Mouse (Mus musculus): ENCODE measurements at regions not wholly inside any gene's neighbourhood (a gene's known extent, or its start where the extent isn't known, plus 50 kb on each side); places are given as distances from the start of the nearest gene placed in this dataset.

DNA sequence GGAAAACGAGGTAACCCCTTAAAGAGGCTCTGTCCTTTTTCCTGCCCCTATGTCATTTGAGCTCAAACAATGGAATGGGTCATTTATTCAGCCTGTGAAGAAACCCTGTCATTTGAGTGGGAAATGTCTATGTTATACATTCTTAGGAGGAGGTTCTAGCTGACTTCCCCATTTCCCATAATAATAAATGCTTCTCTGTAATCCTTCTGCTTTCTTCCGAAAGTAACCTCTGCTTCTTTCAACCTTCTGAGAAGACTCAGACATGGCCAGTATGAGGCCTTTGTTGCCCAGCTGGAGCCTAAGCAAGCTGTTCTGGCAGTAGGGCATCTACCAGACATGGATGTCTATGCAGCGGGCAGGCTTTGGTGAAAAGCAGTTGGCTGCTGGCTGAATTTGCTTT, 150.2 kb upstream of the Pik3r1 start:
- ATAC-seq (ENCODE audit: low FRiP score): no peak

DNA sequence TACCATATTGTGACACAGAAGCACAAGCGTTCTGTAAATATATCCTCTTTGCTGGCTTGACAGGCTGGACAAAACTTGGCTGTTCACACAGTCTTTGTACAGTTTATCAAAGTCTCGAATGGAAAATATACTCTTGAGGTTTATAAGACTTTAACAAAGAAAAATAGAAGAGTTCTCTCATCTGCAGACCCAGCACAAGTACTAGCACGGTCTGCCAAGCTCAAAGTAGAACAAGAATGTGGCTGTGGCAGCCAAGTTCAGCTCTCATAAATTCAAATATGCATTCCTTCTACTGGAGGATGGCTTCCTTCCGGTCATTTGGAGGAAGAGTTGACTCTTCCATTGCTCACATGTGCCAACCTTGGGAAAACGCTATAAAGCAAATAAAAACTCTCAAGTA, 151.2 kb upstream of the Pik3r1 start:
- no peak overlapping the region for H3K4me3 ChIP-seq (replicated peaks; ENCODE audit: low read length)
- H3K4me1 ChIP-seq (replicated peaks; ENCODE audit: control insufficient read depth, insufficient read depth, low read length): no peaks in the 10 kb centered on the region
- H3K9ac ChIP-seq: no peak overlapping the region
- no peak overlapping the region for H3K27ac ChIP-seq
- no peak for DNase-seq (ENCODE audit: low spot score)
- H3K9me3 ChIP-seq (ENCODE audit: control insufficient read depth, low read length): no peaks in the 10 kb centered on the region
- WGBS: 92% methylated on average over 5 of the region's 5 CpGs
- H3K27me3 ChIP-seq (ENCODE audit: control insufficient read depth, insufficient read depth, low read length): no peaks in the 10 kb centered on the region
- H3K36me3 ChIP-seq (replicated peaks; ENCODE audit: control insufficient read depth, insufficient read depth): no peaks in the 10 kb centered on the region
- no peak for ATAC-seq (ENCODE audit: low FRiP score)
- no peak overlapping the region for H3K4me2 ChIP-seq (replicated peaks)

More for the DNA sequence above, 150.2 kb upstream of the Pik3r1 start:
- WGBS: 76% methylated on average over 3 of the region's 3 CpGs
- Histone ChIP-seq H3K27ac (no peak overlapping the region), H3K27me3 (ENCODE audit: control insufficient read depth, insufficient read depth, low read length) (no peaks in the 10 kb centered on the region), H3K36me3 (replicated peaks; ENCODE audit: control insufficient read depth, insufficient read depth) (no peaks in the 10 kb centered on the region), H3K4me2 (replicated peaks) (no peak overlapping the region), H3K4me1 (replicated peaks; ENCODE audit: control insufficient read depth, insufficient read depth, low read length) (no peaks in the 10 kb centered on the region), H3K9me3 (ENCODE audit: control insufficient read depth, low read length) (no peaks in the 10 kb centered on the region), H3K4me3 (replicated peaks; ENCODE audit: low read length) (no peak overlapping the region), H3K9ac (no peak overlapping the region)
- no peak for DNase-seq (ENCODE audit: low spot score)

DNA sequence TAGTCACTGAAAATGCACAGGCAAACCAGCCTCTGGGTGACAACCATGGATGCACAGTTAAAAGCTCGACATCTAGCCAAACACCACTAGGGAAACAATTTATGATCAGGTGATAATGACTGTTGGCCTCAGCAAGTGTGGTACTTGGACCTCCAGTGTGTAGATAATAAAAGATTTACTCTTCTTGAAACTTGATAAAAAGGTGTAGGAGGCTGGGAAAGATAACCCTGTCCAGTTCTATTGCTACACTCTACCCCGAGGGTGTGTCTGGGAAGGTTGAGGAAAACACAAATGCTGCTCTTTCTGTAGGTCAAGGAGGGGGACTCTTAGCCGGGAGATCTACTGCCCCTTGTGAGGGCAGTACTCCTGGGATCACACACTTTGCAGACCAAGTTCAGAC, 152.4 kb upstream of the Pik3r1 start:
- no peaks in the 10 kb centered on the region for H3K27me3 ChIP-seq (ENCODE audit: control insufficient read depth, insufficient read depth, low read length)
- H3K9ac ChIP-seq: no peak overlapping the region
- no peak overlapping the region for H3K27ac ChIP-seq
- 91% methylated on average over 3 of the region's 3 CpGs for WGBS
- no peaks in the 10 kb centered on the region for H3K36me3 ChIP-seq (replicated peaks; ENCODE audit: control insufficient read depth, insufficient read depth)
- H3K4me3 ChIP-seq (replicated peaks; ENCODE audit: low read length): no peak overlapping the region
- DNase-seq (ENCODE audit: low spot score) (no peak), ATAC-seq (ENCODE audit: low FRiP score) (no peak)
- H3K4me2 ChIP-seq (replicated peaks): no peak overlapping the region
- H3K4me1 ChIP-seq (replicated peaks; ENCODE audit: control insufficient read depth, insufficient read depth, low read length): no peaks in the 10 kb centered on the region
- no peaks in the 10 kb centered on the region for H3K9me3 ChIP-seq (ENCODE audit: control insufficient read depth, low read length)

- H3K4me3 ChIP-seq (replicated peaks; ENCODE audit: low read length): no peak overlapping the region
- H3K9ac ChIP-seq: no peak overlapping the region
- DNase-seq (ENCODE audit: low spot score) (no peak), ATAC-seq (ENCODE audit: low FRiP score) (no peak)
- H3K27ac ChIP-seq: no peak overlapping the region
- H3K9me3 ChIP-seq (ENCODE audit: control insufficient read depth, low read length): no peaks in the 10 kb centered on the region
- no peaks in the 10 kb centered on the region for H3K27me3 ChIP-seq (ENCODE audit: control insufficient read depth, insufficient read depth, low read length)
- H3K36me3 ChIP-seq (replicated peaks; ENCODE audit: control insufficient read depth, insufficient read depth): no peaks in the 10 kb centered on the region
- no peaks in the 10 kb centered on the region for H3K4me1 ChIP-seq (replicated peaks; ENCODE audit: control insufficient read depth, insufficient read depth, low read length)
- no peak overlapping the region for H3K4me2 ChIP-seq (replicated peaks)
- WGBS: 88% methylated on average over 2 of the region's 2 CpGs
Observed at GRCm38 (mm10) chr13:101924637-101925036, 156.6 kb upstream of the Pik3r1 start.

DNA sequence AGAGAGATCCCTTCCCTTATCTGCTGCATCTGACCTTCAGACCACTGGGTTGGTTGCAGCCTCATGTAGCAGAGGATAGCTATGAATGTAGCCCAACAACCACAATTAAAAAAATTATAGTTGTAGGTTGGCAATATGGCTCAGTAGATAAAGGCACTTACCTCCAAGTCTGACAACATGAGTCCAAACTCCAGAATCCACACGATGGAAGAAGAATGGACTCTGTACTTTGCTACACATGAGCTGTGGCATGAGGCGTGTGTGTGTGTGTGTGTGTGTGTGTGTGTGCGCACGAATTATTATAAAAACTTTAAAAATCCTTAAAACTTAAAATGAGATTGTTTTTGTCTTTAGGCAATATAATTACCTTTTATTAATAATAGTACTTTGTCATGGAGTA, 163.2 kb upstream of the Pik3r1 start:
- no peak overlapping the region for H3K9ac ChIP-seq
- no peak overlapping the region for H3K4me2 ChIP-seq (replicated peaks)
- DNase-seq (ENCODE audit: low spot score) (no peak), ATAC-seq (ENCODE audit: low FRiP score) (no peak)
- H3K4me3 ChIP-seq (replicated peaks; ENCODE audit: low read length): no peak overlapping the region
- 96% methylated on average over 4 of the region's 4 CpGs for WGBS
- no peaks in the 10 kb centered on the region for H3K36me3 ChIP-seq (replicated peaks; ENCODE audit: control insufficient read depth, insufficient read depth)
- H3K4me1 ChIP-seq (replicated peaks; ENCODE audit: control insufficient read depth, insufficient read depth, low read length): no peaks in the 10 kb centered on the region
- no peaks in the 10 kb centered on the region for H3K27me3 ChIP-seq (ENCODE audit: control insufficient read depth, insufficient read depth, low read length)
- H3K27ac ChIP-seq: no peak overlapping the region
- no peaks in the 10 kb centered on the region for H3K9me3 ChIP-seq (ENCODE audit: control insufficient read depth, low read length)

DNA sequence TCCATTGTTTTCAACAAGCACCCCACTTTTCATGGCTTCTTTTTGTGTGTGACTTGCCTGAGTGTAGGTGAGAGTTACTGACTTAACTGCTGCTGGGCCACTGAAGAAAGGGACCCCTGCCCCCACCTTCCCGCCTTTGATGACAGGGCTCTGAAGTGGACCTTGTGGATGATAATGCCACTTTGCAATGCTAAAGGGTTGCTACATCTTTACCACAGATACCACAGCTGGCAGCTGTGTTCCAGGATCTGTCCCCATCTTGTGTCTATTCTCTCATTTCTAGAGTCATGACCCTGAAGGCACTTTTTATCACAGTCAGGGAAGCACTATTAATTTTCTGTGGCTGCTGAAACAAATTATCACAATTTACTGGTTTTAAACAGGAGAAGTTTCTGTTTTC, 163.9 kb upstream of the Pik3r1 start:
- ATAC-seq (ENCODE audit: low FRiP score) (no peak), DNase-seq (ENCODE audit: low spot score) (no peak)
- no peaks in the 10 kb centered on the region for H3K36me3 ChIP-seq (replicated peaks; ENCODE audit: control insufficient read depth, insufficient read depth)
- no peak overlapping the region for H3K4me3 ChIP-seq (replicated peaks; ENCODE audit: low read length)
- no peaks in the 10 kb centered on the region for H3K27me3 ChIP-seq (ENCODE audit: control insufficient read depth, insufficient read depth, low read length)
- WGBS: 74% methylated on average over 1 of the region's 1 CpGs
- no peak overlapping the region for H3K27ac ChIP-seq
- H3K4me2 ChIP-seq (replicated peaks): no peak overlapping the region
- no peaks in the 10 kb centered on the region for H3K9me3 ChIP-seq (ENCODE audit: control insufficient read depth, low read length)
- no peaks in the 10 kb centered on the region for H3K4me1 ChIP-seq (replicated peaks; ENCODE audit: control insufficient read depth, insufficient read depth, low read length)
- H3K9ac ChIP-seq: no peak overlapping the region

GRCm38 (mm10) chr13:101935843-101936242, 167.8 kb upstream of the Pik3r1 start:
- H3K9ac ChIP-seq: no peak overlapping the region
- H3K4me2 ChIP-seq (replicated peaks): no peak overlapping the region
- WGBS: 69% methylated on average over 4 of the region's 4 CpGs
- H3K36me3 ChIP-seq (replicated peaks; ENCODE audit: control insufficient read depth, insufficient read depth): no peaks in the 10 kb centered on the region
- DNase-seq (ENCODE audit: low spot score) (no peak), ATAC-seq (ENCODE audit: low FRiP score) (no peak)
- H3K27ac ChIP-seq: no peak overlapping the region
- H3K27me3 ChIP-seq (ENCODE audit: control insufficient read depth, insufficient read depth, low read length): no peaks in the 10 kb centered on the region
- H3K4me3 ChIP-seq (replicated peaks; ENCODE audit: low read length): no peak overlapping the region
- H3K9me3 ChIP-seq (ENCODE audit: control insufficient read depth, low read length): peaks cover 6% of the 10 kb centered on the region; the same call in 1 of the 2 replicates
- H3K4me1 ChIP-seq (replicated peaks; ENCODE audit: control insufficient read depth, insufficient read depth, low read length): no peaks in the 10 kb centered on the region

GRCm38 (mm10) chr13:101954521-101954920, 186.5 kb upstream of the Pik3r1 start:
- Histone ChIP-seq H3K4me1 (replicated peaks; ENCODE audit: control insufficient read depth, insufficient read depth, low read length) (peaks cover 8% of the 10 kb centered on the region; the same call in 1 of the 2 replicates), H3K4me2 (replicated peaks) (no peak overlapping the region), H3K27ac (no peak overlapping the region), H3K36me3 (replicated peaks; ENCODE audit: control insufficient read depth, insufficient read depth) (no peaks in the 10 kb centered on the region), H3K4me3 (replicated peaks; ENCODE audit: low read length) (no peak overlapping the region), H3K27me3 (ENCODE audit: control insufficient read depth, insufficient read depth, low read length) (no peaks in the 10 kb centered on the region), H3K9ac (no peak overlapping the region), H3K9me3 (ENCODE audit: control insufficient read depth, low read length) (no peaks in the 10 kb centered on the region)
- WGBS: 49% methylated on average over 3 of the region's 3 CpGs
- ATAC-seq (ENCODE audit: low FRiP score): no peak
- no peak for DNase-seq (ENCODE audit: low spot score)

DNA sequence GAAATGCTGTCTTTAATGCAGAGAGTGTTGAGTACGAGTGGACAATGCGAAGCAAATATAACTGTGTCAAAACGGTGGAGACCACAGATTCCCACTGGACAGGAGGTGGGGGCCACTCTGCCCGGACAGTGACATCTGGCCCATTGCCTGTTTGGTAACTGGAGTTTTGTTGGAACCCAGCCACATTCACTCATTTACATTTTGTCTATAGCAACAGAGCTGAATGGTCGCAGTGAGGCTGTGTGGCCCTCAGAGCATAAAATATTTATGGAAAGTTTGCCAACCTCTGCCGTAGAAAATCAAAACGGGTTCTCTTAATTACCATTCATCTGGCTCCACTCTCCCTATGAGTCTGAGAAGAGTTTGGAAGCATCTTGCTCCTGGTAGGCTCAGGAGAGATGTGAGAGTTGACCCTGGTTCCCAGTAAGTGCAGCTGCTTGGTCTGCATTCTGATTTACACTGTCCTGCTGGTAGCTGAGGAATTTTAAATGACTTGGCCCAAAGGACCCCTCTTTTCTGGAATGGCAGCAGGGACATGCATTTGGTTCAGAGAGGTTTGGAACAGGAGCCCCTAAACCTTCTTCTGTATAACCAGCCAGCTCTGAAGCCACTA, 187.9 kb upstream of the Pik3r1 start:
- H3K9ac ChIP-seq: no peak overlapping the region
- H3K9me3 ChIP-seq (ENCODE audit: control insufficient read depth, low read length): no peaks in the 10 kb centered on the region
- DNase-seq (ENCODE audit: low spot score): peak; percentile 48
- peak overlapping the region; percentile 61; the same call in 1 of the 2 replicates for H3K27ac ChIP-seq
- H3K4me2 ChIP-seq (replicated peaks): no peak overlapping the region
- no peaks in the 10 kb centered on the region for H3K27me3 ChIP-seq (ENCODE audit: control insufficient read depth, insufficient read depth, low read length)
- peak; percentile 84 for ATAC-seq (ENCODE audit: low FRiP score)
- 37% methylated on average over 7 of the region's 7 CpGs for WGBS
- H3K4me3 ChIP-seq (replicated peaks; ENCODE audit: low read length): no peak overlapping the region
- no peaks in the 10 kb centered on the region for H3K36me3 ChIP-seq (replicated peaks; ENCODE audit: control insufficient read depth, insufficient read depth)
- H3K4me1 ChIP-seq (replicated peaks; ENCODE audit: control insufficient read depth, insufficient read depth, low read length): peaks cover 8% of the 10 kb centered on the region; the same call in 1 of the 2 replicates

- Histone ChIP-seq H3K9ac (no peak overlapping the region), H3K9me3 (ENCODE audit: control insufficient read depth, low read length) (no peaks in the 10 kb centered on the region), H3K4me1 (replicated peaks; ENCODE audit: control insufficient read depth, insufficient read depth, low read length) (peaks cover 8% of the 10 kb centered on the region; the same call in 1 of the 2 replicates), H3K4me3 (replicated peaks; ENCODE audit: low read length) (no peak overlapping the region), H3K36me3 (replicated peaks; ENCODE audit: control insufficient read depth, insufficient read depth) (no peaks in the 10 kb centered on the region), H3K27me3 (ENCODE audit: control insufficient read depth, insufficient read depth, low read length) (no peaks in the 10 kb centered on the region), H3K27ac (no peak overlapping the region), H3K4me2 (replicated peaks) (no peak overlapping the region)
- 75% methylated on average over 4 of the region's 4 CpGs for WGBS
- no peak for DNase-seq (ENCODE audit: low spot score)
- ATAC-seq (ENCODE audit: low FRiP score): no peak
Observed at GRCm38 (mm10) chr13:101957782-101958181, 189.8 kb upstream of the Pik3r1 start.

All from hindbrain, embryonic 14.5 days (tissue).